Mouse (Mus musculus) erythroblast, embryonic 14.5 days (primary cell): ENCODE measurements around the gene Eif4ebp2.

Experiments
- GATA1 ChIP-seq: IDR thresholded peaks from 2 replicates; pipeline ENCODE4 v1.6.1; 2012; ENCODE audit warnings: low read length, inconsistent platforms, mixed read lengths
- TAL1 ChIP-seq: IDR thresholded peaks from 3 replicates; pipeline ENCODE4 v1.6.1; 2012; ENCODE audit warnings: low read length, inconsistent platforms, mixed read lengths

- no peak for TF ChIP-seq TAL1
- TF ChIP-seq GATA1, result no peak
These were observed 21.1 kb downstream of the Eif4ebp2 start for GRCm38 (mm10) chr10:61431375-61431774.
